Comparison of ENCODE assay signal across 12 mouse cellular contexts in the genomic region with DNA sequence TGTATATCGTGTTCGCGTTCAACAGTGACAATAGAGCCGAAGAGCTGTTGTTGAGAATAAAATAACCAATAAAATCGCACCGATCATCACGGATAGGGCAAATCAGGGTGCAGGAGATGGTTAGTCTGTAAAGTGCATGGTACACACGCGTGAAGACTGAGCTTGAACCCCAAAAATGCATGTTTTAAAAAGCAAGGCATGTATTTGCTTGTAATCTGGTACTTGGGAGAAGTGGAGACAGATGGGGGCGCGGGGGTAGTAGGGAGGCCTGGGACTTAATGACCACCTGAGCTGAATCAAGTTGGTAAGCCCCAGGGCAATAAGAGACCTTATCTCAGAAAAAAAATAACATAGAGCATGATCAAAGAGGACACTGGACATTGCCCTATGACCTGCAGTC.
A peak's percentile ranks its signal among the peaks of the same experiment; 100 is the strongest.
DNase-seq lines count a peak whose midpoint lies in the region; ATAC-seq lines count a peak whose summit lies in the region.
"Had no signal": no experiment of that assay in that cellular context is flagged by ENCODE, and none has a peak within 500 bp of the region (broad histone marks: within the 10 kb centered on the region; RNA-seq: fewer than 3 reads in every experiment).

No protein-coding gene starts in this region.

- H3K9ac ChIP-seq in midbrain, embryonic 11.5 days (ENCODE audit: low read length) = no peak overlapping the region
- H3K9ac ChIP-seq in midbrain, embryonic 13.5 days (replicated peaks) = no peak overlapping the region

- no peaks in the 10 kb centered on the region; the same call in 1 of the 2 replicates for H3K9me3 ChIP-seq in midbrain, embryonic 11.5 days (ENCODE audit: control insufficient read depth, low read length)
- H3K9me3 ChIP-seq in midbrain, embryonic 13.5 days = peaks cover 7% of the 10 kb centered on the region; the same call in 1 of the 2 replicates

- H3K36me3 ChIP-seq in midbrain, embryonic 11.5 days (ENCODE audit: control insufficient read depth, insufficient read depth, low read length) = no peaks in the 10 kb centered on the region
- no peaks in the 10 kb centered on the region for H3K36me3 ChIP-seq in midbrain, embryonic 13.5 days
- H3K36me3 ChIP-seq: G1E had no signal

- peak; percentile 72 for DNase-seq in heart, adult 11 months
- no peak for DNase-seq in heart, adult 8-10 months (ENCODE audit: low spot score)
- DNase-seq in midbrain, embryonic 11.5 days (ENCODE audit: low spot score, missing footprints) = peak; percentile 73
- DNase-seq: adrenal gland, adult 2 months; adrenal gland, adult 8-10 months; adrenal gland, postnatal 25 days; B cell, adult 2 months had no signal

- H3K4me1 ChIP-seq in midbrain, embryonic 11.5 days (ENCODE audit: control insufficient read depth, insufficient read depth, low read length) = peaks cover 7% of the 10 kb centered on the region; the same call in 1 of the 2 replicates
- H3K4me1 ChIP-seq in midbrain, embryonic 13.5 days (replicated peaks) = peaks cover 11% of the 10 kb centered on the region

- no peak for ATAC-seq in midbrain, embryonic 11.5 days (ENCODE audit: low FRiP score)
- ATAC-seq in midbrain, embryonic 13.5 days = no peak
- ATAC-seq: activated CD4-positive, CD25-positive, alpha-beta regulatory T cell, adult 4 months; CD4-positive, CD25-positive, alpha-beta regulatory T cell, adult 4 months; Patski had no signal

- H3K4me2 ChIP-seq in midbrain, embryonic 11.5 days = no peak overlapping the region
- H3K4me2 ChIP-seq in midbrain, embryonic 13.5 days (replicated peaks) = no peak overlapping the region

- no peak overlapping the region for H3K27ac ChIP-seq in midbrain, embryonic 11.5 days (ENCODE audit: low read depth, low read length)
- H3K27ac ChIP-seq in midbrain, embryonic 13.5 days = no peak overlapping the region

- no peaks in the 10 kb centered on the region for H3K27me3 ChIP-seq in midbrain, embryonic 11.5 days (ENCODE audit: control insufficient read depth, insufficient read depth, low read length)
- peaks cover 5% of the 10 kb centered on the region; the same call in 1 of the 2 replicates for H3K27me3 ChIP-seq in midbrain, embryonic 13.5 days

- H3K4me3 ChIP-seq in midbrain, embryonic 11.5 days (ENCODE audit: low read depth, low read length) = no peak overlapping the region
- no peak overlapping the region for H3K4me3 ChIP-seq in midbrain, embryonic 13.5 days (replicated peaks)

- WGBS in midbrain, embryonic 11.5 days = 91% methylated on average over 11 of the region's 11 CpGs
- WGBS in midbrain, embryonic 13.5 days = 93% methylated on average over 11 of the region's 11 CpGs
